Mouse (Mus musculus) limb, embryonic 13.5 days (tissue): ENCODE measurements around the gene Sec23a. TPM values are rescaled to one million over a fixed set of nuclear protein-coding genes. Genes with fewer than 3 reads are reported as not detected.

Source experiments
- ATAC-seq: fragments of 200-750 bp; cut with Nextera tagmentation; 2 replicates; pipeline ENCODE4 v1.8.0; 2017; ENCODE audit warnings: low read depth, moderate number of reproducible peaks, moderate TSS enrichment; ENCODE audit not compliant: low FRiP score
- H3K27ac ChIP-seq: fragments of 300-500 bp; sonication (generic); 2 replicates; pipeline ENCODE4 v1.5.1; 2015; ENCODE audit warnings: inconsistent platforms, mild to moderate bottlenecking, moderate library complexity
- H3K27me3 ChIP-seq: fragments of 300-500 bp; sonication (generic); 2 replicates; pipeline ENCODE4 v1.6.1; 2015; ENCODE audit warnings: mild to moderate bottlenecking, inconsistent platforms
- H3K36me3 ChIP-seq: fragments of 300-500 bp; sonication (generic); 2 replicates; pipeline ENCODE4 v1.6.1; 2015; ENCODE audit warnings: inconsistent platforms, mild to moderate bottlenecking, moderate library complexity
- H3K4me1 ChIP-seq: fragments of 300-500 bp; sonication (generic); 2 replicates; pipeline ENCODE4 v1.6.1; 2015; ENCODE audit warnings: inconsistent platforms
- H3K4me2 ChIP-seq: fragments of 300-500 bp; sonication (generic); replicated peaks from 2 replicates; pipeline ENCODE4 v1.6.1; 2015; ENCODE audit warnings: inconsistent platforms, mild to moderate bottlenecking, moderate library complexity
- H3K4me3 ChIP-seq: fragments of 300-500 bp; sonication (generic); 2 replicates; pipeline ENCODE4 v1.5.1; 2015; ENCODE audit warnings: moderate library complexity, mild to moderate bottlenecking, inconsistent platforms
- H3K9ac ChIP-seq: fragments of 300-500 bp; sonication (generic); 2 replicates; pipeline ENCODE4 v1.6.1; 2015; ENCODE audit warnings: mild to moderate bottlenecking, inconsistent platforms
- H3K9me3 ChIP-seq: fragments of 300-500 bp; sonication (generic); 2 replicates; pipeline ENCODE4 v1.6.1; 2016; ENCODE audit warnings: inconsistent platforms
- WGBS: fragments of 180-500 bp; shearing (Covaris S2); methylation state at CpG from one replicate; pipeline ENCODE4 v1.1.7; 2015; 5-methylcytosine and 5-hydroxymethylcytosine counted together
- polyA plus RNA-seq: library from polyadenylated mRNA; unstranded; fragments of >200 nt; fragmentation: Nextera tagmentation; extraction: Ambion mirVana; gene quantifications from 2 replicates; pipeline ENCODE4 v1.2.1, GENCODE M21; 2015

Gene Sec23a
- polyA plus RNA-seq, 1 experiment from 2014 or later, result 111 TPM

- ATAC-seq, result 0 out of 2 replicates have a peak, but pooled peaks have one; percentile 25
- Histone ChIP-seq H3K4me1 (no peaks in the 10 kb centered on the region), H3K36me3 (peaks cover 78% of the 10 kb centered on the region), H3K4me3 (no peak overlapping the region), H3K9ac (no peak overlapping the region), H3K27me3 (no peaks in the 10 kb centered on the region), H3K27ac (no peak overlapping the region), H3K9me3 (no peaks in the 10 kb centered on the region), H3K4me2 (no peak overlapping the region)
- 75% methylated on average over 4 of the region's 4 CpGs for WGBS
These were observed 47.2 kb downstream of the Sec23a start for GRCm38 (mm10) chr12:58964583-58964982.

- Histone ChIP-seq H3K9me3 (no peaks in the 10 kb centered on the region), H3K27ac (no peak overlapping the region), H3K27me3 (no peaks in the 10 kb centered on the region), H3K4me2 (no peak overlapping the region), H3K9ac (no peak overlapping the region), H3K36me3 (peaks cover 59% of the 10 kb centered on the region), H3K4me3 (no peak overlapping the region), H3K4me1 (no peaks in the 10 kb centered on the region)
- no peak for ATAC-seq
- 93% methylated on average over 1 of the region's 1 CpGs for WGBS
These were observed 51.0 kb downstream of the Sec23a start for GRCm38 (mm10) chr12:58960844-58961243.

GRCm38 (mm10) chr12:58956624-58957023 lies 55.2 kb downstream of the Sec23a start:
- Histone ChIP-seq H3K4me2 (no peak overlapping the region), H3K27ac (no peak overlapping the region), H3K9me3 (no peaks in the 10 kb centered on the region), H3K27me3 (no peaks in the 10 kb centered on the region), H3K9ac (no peak overlapping the region), H3K4me3 (no peak overlapping the region), H3K4me1 (no peaks in the 10 kb centered on the region), H3K36me3 (peaks cover 26% of the 10 kb centered on the region)
- 57% methylated on average over 7 of the region's 7 CpGs for WGBS
- ATAC-seq, result no peak

GRCm38 (mm10) chr12:58956162-58956561 lies 55.7 kb downstream of the Sec23a start:
- Histone ChIP-seq H3K9ac (no peak overlapping the region), H3K4me3 (no peak overlapping the region), H3K4me1 (no peaks in the 10 kb centered on the region), H3K27ac (no peak overlapping the region), H3K4me2 (no peak overlapping the region), H3K36me3 (peaks cover 25% of the 10 kb centered on the region), H3K9me3 (no peaks in the 10 kb centered on the region), H3K27me3 (no peaks in the 10 kb centered on the region)
- ATAC-seq, result no peak
- WGBS, result 74% methylated on average over 7 of the region's 7 CpGs

DNA sequence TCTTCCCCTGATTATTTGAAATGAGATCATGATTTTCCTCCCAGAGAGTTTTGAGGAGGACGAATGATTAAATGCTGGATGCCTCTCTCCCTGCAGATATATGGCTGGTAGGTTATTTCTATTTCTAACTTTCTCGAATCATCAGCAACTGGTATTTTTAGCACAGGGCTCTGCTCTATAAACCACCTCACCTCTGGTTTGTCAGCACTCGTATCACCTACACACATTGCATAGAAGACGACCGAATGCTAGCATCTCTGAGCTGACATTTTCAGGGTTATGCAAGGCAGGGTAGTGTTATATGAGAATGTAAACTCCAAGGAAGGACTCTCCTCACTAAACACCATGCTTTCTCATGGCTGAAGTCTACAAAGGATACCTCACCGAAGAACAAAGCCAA lies 63.9 kb downstream of the Sec23a start:
- H3K4me1 ChIP-seq, result no peaks in the 10 kb centered on the region
- 86% methylated on average over 6 of the region's 6 CpGs for whole genome bisulfite sequencing
- no peaks in the 10 kb centered on the region for H3K27me3 ChIP-seq
- H3K4me2 ChIP-seq, result no peak overlapping the region
- no peaks in the 10 kb centered on the region for H3K9me3 ChIP-seq
- no peaks in the 10 kb centered on the region for H3K36me3 ChIP-seq
- no peak for ATAC-seq
- H3K27ac ChIP-seq, result no peak overlapping the region
- no peak overlapping the region for H3K4me3 ChIP-seq
- H3K9ac ChIP-seq, result no peak overlapping the region

DNA sequence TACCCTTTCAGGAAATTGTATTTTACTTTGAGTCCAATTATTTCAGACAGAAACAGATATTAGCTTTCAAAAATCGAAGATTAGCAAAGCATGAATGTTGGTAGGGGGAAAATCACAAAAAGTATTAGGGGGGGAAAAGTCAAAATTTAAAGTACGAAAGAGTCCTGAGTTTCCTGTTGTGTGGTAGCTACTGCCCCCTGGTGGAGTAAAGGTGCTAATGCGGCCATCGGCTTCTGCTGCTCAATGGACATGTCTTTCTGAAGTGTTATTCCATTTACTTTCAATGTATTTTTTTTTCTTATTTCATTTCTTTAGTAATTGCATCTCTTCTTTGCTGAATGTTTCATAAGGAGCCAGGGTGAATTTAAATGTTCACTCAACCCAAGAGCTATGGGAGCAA lies 64.6 kb downstream of the Sec23a start:
- Histone ChIP-seq H3K4me1 (no peaks in the 10 kb centered on the region), H3K27ac (no peak overlapping the region), H3K9ac (no peak overlapping the region), H3K4me2 (no peak overlapping the region), H3K27me3 (no peaks in the 10 kb centered on the region), H3K36me3 (no peaks in the 10 kb centered on the region), H3K9me3 (no peaks in the 10 kb centered on the region), H3K4me3 (no peak overlapping the region)
- no peak for ATAC-seq
- 13% methylated on average over 4 of the region's 4 CpGs for WGBS

- Histone ChIP-seq H3K36me3 (no peaks in the 10 kb centered on the region), H3K27ac (no peak overlapping the region), H3K4me2 (no peak overlapping the region), H3K4me1 (no peaks in the 10 kb centered on the region), H3K4me3 (no peak overlapping the region), H3K9me3 (no peaks in the 10 kb centered on the region), H3K27me3 (no peaks in the 10 kb centered on the region), H3K9ac (no peak overlapping the region)
- no peak for ATAC-seq
- 28% methylated on average over 4 of the region's 4 CpGs for WGBS
These were observed 69.3 kb downstream of the Sec23a start for GRCm38 (mm10) chr12:58942544-58942943.

DNA sequence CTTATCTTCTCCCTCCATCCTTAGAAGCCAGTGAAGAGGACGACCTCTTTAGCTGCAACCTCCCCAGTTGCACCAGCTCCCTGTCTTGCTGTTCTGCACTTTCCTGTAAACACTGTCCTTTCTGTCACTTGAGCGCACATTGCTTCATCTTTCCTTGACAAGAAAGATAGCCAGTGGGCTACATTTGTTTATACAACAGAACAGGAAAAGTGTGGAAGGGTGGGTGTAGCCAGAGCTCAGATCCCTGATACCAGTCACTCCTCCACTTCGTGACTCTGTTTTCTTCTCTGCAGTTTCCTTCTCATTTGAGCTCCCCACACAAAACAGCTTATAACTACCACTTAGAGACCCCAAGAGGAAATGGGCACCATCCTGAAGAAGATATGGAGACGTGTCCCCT lies 77.2 kb downstream of the Sec23a start:
- H3K27me3 ChIP-seq, result no peaks in the 10 kb centered on the region
- no peak overlapping the region for H3K9ac ChIP-seq
- H3K4me3 ChIP-seq, result no peak overlapping the region
- WGBS, result 61% methylated on average over 4 of the region's 4 CpGs
- no peak overlapping the region for H3K4me2 ChIP-seq
- H3K36me3 ChIP-seq, result no peaks in the 10 kb centered on the region
- ATAC-seq, result no peak
- no peaks in the 10 kb centered on the region for H3K4me1 ChIP-seq
- H3K27ac ChIP-seq, result no peak overlapping the region
- H3K9me3 ChIP-seq, result no peaks in the 10 kb centered on the region

- H3K4me3 ChIP-seq, result no peak overlapping the region
- no peak overlapping the region for H3K27ac ChIP-seq
- H3K27me3 ChIP-seq, result no peaks in the 10 kb centered on the region
- H3K9ac ChIP-seq, result no peak overlapping the region
- no peaks in the 10 kb centered on the region for H3K4me1 ChIP-seq
- WGBS, result 96% methylated on average over 15 of the region's 15 CpGs
- H3K36me3 ChIP-seq, result no peaks in the 10 kb centered on the region
- H3K9me3 ChIP-seq, result no peaks in the 10 kb centered on the region
- no peak for ATAC-seq
- no peak overlapping the region for H3K4me2 ChIP-seq
These were observed 86.8 kb downstream of the Sec23a start for GRCm38 (mm10) chr12:58924996-58925395.

DNA sequence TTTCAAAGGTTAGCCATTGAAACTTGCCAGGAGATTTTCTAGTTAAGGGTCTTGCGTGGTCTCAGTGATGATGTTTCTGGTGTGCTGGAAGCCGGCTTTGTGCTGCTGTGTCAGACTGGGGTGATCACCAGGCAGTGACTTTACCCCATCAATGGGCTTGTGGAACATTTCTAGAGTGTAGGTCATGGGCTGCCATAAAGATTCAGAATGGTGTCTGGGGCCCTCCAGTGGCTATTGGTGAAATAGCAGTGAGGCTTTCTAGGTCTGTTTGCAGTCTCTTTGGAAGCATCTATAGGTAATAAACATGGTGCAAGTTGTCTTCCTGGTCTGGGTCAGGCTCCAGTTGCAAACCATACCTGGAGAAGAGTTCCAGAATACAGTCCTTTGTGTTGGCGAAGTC lies 87.8 kb downstream of the Sec23a start:
- WGBS, result 62% methylated on average over 3 of the region's 3 CpGs
- Histone ChIP-seq H3K36me3 (no peaks in the 10 kb centered on the region), H3K27me3 (no peaks in the 10 kb centered on the region), H3K9me3 (no peaks in the 10 kb centered on the region), H3K27ac (no peak overlapping the region), H3K9ac (no peak overlapping the region), H3K4me1 (no peaks in the 10 kb centered on the region), H3K4me2 (no peak overlapping the region), H3K4me3 (no peak overlapping the region)
- peak; percentile 32; the same call in 1 of the 2 replicates for ATAC-seq

DNA sequence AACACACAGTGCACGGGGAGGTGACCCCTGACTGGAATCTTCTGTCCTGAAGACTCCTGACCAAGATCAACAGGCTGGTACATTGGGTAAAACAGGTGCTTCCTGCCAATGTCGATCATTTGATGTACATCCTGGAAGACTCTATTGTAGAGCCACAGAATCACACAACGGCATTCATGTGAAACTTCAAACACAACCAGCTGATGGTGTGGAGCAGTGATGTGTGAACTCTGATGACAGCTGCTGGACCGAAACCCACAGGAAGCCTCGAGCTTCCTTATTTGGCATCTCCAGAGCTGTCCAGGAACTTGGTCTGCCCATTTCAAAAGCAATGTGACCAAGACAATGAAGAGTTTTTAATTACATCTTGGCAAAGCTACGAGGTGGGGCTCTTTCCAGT lies 91.0 kb downstream of the Sec23a start:
- ATAC-seq, result no peak
- no peak overlapping the region for H3K4me3 ChIP-seq
- H3K27me3 ChIP-seq, result no peaks in the 10 kb centered on the region
- H3K27ac ChIP-seq, result no peak overlapping the region
- no peak overlapping the region for H3K9ac ChIP-seq
- H3K9me3 ChIP-seq, result no peaks in the 10 kb centered on the region
- no peak overlapping the region for H3K4me2 ChIP-seq
- H3K4me1 ChIP-seq, result no peaks in the 10 kb centered on the region
- no peaks in the 10 kb centered on the region for H3K36me3 ChIP-seq
- WGBS, result 86% methylated on average over 6 of the region's 6 CpGs

DNA sequence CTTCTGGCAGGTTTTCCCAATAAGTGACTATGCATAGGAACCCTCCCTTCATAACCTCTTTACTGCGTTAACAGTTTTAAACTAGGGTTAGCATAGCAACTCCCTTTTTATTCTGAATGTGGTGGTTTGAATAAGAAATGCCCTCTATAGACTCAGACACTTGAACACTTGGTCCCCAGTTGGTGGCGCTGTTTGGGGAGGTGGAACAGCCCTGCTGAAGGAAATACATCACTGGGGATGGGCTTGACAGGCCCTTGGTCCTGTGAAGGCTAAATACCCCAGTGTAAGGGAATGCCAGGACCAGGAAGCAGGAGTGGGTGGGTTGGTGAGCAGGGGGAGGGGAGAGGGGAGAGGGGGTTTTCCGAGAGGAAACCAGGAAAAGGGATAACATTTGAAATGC lies 92.3 kb downstream of the Sec23a start:
- Histone ChIP-seq H3K27me3 (no peaks in the 10 kb centered on the region), H3K27ac (no peak overlapping the region), H3K36me3 (no peaks in the 10 kb centered on the region), H3K9ac (no peak overlapping the region), H3K4me1 (no peaks in the 10 kb centered on the region), H3K4me2 (no peak overlapping the region), H3K9me3 (no peaks in the 10 kb centered on the region), H3K4me3 (no peak overlapping the region)
- WGBS, result 63% methylated on average over 3 of the region's 3 CpGs
- ATAC-seq, result no peak

DNA sequence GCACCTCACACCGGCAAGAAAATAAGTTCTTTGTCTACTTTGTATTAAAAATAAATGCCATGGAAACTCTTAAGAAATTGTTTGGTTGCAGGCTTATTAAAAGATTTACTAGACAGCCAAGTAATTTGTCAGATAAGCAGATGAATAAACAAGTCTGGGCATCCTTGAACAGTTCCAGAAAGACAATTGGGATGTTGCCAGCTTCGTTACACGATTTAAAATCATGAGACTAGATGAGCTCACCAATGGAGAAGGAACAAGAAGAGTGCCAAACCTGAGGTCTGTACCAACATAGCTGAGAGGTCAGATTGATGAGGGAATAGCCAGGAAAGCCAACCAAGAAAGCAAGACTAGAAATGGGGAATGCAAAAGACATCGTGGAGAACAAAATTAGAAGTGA lies 102.0 kb downstream of the Sec23a start:
- ATAC-seq, result no peak
- 90% methylated on average over 4 of the region's 4 CpGs for WGBS
- no peak overlapping the region for H3K4me2 ChIP-seq
- no peaks in the 10 kb centered on the region for H3K27me3 ChIP-seq
- H3K4me3 ChIP-seq, result no peak overlapping the region
- no peaks in the 10 kb centered on the region for H3K4me1 ChIP-seq
- H3K9me3 ChIP-seq, result no peaks in the 10 kb centered on the region
- no peaks in the 10 kb centered on the region for H3K36me3 ChIP-seq
- no peak overlapping the region for H3K27ac ChIP-seq
- H3K9ac ChIP-seq, result no peak overlapping the region
